Mouse (Mus musculus): ENCODE results near the gene Ahsa1.
"Not testable (repeated sequence)": the region's sequence is repeated elsewhere in the genome, so short reads cannot be mapped to it uniquely, and the experiment has no call there.

The Ahsa1 gene

DNA sequence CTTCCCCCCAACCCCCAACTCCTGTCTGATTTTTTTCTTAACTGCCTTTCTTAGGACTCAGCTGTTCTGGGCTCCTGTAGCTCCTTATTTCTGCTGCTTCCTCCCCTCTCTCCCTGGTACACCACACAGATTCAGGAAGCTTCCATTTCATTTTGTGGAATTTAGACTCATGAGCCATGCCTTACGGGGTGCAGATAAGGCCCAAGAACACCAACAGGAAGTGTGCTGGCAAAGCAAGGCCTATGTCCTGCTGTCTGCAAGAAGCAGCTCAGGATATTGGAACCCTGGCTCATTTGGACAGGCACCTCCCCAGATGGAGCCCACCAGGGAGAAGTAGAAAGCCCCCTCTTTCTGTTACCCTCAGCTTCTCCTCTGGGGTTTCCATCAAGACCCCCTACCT is 15.5 kb downstream of the Ahsa1 start:
- DNase-seq (ENCODE audit: low read depth, low spot score), result no peak

DNA sequence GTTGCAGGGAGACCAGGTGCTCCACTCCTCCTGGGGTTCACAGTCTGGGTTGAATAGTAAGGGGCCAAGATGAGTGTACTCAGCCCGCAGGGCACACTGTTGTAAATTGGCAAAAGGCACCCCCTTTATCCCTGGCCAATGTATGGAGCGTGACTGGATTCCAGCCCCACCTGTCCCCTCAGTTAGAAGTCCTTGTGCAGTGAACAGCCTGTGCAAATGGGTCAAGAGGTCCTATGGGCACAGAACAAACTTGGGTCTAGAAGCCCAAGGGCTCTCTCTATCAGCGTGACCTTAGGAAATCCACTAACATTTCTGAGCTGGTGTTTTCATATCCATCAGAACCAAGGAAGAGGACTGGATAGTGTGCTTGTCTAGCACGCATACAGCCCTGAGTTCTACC is 16.5 kb downstream of the Ahsa1 start:
- DNase-seq (ENCODE audit: low read depth, low spot score), result no peak

DNA sequence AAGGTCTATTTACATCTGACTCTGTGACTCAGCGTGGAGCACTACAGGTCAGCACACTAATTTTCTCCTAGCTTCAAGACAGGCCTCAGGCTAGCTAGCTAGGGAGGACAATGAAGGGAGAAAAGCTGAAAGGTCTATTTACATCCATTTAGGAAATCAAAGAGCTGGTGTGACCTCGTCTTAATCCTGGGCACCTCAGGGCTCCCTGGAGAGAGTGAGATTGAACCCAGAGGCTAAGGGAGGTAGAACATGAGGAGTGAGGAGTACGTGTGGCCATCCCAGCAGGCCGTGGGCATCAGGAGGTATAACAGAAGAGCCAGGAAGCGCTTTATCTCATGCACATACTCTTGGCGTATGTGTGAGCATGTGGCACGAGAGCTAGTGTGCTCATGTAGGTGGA is 17.4 kb downstream of the Ahsa1 start:
- DNase-seq (ENCODE audit: low read depth, low spot score), result peak; percentile 61

DNA sequence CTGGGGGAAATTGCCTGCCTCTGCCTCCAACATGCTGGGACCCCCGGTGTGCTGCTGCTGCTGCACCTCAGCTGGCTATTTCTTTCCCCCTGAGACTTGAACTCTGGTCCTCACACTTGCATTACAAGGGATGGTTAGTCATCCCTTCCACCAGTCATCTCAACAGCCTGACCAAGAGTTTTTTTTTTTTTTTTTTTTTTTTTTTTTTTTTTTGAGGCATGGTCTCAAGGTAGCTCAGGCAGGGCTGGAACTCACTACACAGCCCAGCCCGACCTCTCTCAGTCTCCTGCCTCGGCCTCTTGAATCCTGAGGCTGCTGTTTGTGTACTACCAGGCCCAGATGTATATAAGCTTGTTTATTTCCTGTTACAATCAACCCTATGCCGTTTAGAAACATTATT is 18.0 kb downstream of the Ahsa1 start:
- no peak for DNase-seq (ENCODE audit: low read depth, low spot score)

DNA sequence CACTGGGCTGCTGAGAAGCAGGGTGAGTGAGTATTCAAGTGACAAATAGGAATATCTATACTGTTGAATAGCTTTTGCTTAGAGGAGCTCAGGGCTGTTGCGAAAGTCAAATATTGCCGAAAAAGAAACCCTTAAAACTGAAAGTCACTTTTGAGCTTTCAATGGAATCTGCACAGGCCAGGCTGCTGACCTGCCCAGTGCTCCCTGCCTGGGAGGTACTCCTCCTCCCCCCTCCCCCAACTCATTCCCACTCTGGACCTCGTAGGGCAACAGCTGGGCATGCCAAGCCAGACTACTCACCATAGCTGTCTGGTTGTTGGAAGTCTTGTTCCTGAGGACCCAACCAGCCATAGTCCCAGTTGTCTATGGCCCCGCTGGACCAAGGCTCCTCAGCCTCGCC is 18.4 kb downstream of the Ahsa1 start:
- no peak for DNase-seq (ENCODE audit: low read depth, low spot score)

DNA sequence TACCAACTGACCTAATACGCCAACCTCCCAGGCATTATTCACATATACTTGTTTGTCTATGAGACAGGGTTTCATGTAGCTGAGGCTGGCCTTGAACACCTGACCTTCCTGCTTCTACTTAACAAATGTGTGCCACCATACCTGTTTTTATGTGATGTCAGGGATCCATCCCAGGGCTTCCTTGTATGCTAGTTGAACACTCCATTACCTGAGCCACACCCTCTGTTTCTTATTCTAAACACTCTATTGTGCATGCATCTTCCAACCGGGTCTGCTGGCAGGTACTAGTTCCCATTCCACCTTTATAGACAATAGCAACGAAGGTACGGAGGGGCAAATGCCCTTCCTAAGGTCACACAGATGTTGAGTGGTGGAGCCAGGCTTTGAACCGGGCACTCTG is 22.8 kb downstream of the Ahsa1 start:
- peak; percentile 67 for DNase-seq (ENCODE audit: low read depth, low spot score)

DNA sequence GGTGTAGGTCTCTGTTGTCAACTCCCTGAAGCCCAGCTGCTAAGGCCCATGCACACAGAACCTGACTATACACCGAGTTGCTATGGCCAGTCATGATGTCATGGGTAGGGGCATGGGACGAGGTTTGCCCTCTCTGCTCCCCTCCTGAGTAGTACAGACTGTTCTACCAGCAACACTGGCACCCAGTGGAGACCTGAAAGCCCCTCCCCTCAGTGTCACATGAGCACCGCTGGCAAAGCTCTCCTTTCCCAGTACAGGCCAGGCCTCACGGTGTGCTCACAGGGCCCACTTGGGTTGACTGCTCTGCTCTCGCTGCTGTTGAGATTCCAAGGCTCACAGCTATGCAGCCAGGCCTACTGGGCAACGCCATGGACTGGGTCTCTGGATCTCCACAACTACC is 27.7 kb downstream of the Ahsa1 start:
- no peak for DNase-seq (ENCODE audit: low read depth, low spot score)

DNA sequence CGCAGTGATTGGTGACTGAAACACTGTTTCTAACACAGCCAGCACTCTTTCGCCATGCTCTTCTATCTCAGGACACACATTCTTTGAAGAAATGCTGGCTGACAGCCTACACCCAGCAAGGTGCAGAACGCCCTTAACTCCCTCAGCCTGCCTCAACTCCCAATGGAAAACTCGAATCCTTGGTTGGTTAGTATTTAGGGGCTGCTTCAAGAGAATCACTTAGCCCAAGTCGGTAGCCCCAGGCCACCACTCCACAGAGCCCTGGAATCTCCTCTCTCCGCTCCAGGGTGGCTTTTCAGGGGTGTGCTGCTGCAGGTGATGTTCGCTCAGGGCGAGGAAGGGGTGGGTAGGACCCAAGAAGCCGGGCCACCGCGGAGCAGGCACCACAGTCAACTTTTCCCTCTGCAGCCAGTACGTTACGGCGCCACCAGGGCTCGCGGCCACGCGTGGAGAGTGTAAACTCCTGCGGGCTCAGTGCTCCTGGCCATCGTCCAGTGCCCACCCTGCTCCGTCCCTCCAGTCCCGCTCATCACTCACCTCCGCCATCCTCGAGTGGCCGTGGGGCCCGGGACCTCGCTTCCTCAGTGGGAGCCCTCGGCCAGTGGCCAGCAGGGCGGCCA is 32.9 kb downstream of the Ahsa1 start:
- DNase-seq (ENCODE audit: low read depth, low spot score), result peak; percentile 38

DNA sequence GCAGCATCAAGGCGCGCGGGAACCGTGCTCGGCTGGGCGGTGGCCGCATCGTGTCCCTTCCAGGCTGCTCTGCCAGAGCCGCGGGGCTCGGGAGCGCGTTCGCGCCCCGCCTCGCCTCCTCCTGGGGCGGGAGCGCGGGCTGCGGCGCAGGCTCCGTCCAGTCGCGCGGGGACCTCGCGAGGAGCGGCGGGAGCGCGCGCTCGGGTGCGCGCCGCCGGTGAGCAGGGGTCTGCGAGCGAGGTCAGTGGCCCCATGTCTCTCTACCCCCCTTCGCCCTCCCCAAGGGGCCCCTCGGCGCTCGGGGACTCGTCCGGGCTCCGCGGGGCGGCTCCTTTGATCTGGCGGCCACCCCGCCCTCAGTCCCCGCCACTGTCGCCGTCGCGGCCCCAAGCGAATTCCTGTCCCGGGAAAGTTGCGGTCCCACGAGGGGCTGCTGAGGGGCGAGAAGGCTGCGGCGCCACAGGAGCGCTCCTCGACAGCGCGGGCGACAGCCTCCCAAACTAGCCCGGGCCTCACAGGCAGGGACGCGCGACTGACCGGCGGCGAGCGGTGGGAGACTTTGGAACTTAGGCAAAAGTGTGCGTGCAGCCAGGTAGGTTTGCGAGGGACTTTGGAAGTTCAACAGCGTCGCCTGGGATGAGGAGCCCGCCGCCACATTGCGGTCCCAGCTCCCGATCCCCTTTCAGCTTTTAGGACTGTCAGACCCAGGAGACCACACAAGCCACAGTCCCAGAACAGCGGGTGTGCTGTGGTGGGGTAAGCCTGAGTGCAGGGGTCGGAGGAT is 33.6 kb downstream of the Ahsa1 start, which contains the start of gene Ism2:
Gene Ism2, minus strand, starts transcription at position 49 of the 784 bp plus-strand sequence.
- peak; percentile 84 for DNase-seq (ENCODE audit: low read depth, low spot score)

DNA sequence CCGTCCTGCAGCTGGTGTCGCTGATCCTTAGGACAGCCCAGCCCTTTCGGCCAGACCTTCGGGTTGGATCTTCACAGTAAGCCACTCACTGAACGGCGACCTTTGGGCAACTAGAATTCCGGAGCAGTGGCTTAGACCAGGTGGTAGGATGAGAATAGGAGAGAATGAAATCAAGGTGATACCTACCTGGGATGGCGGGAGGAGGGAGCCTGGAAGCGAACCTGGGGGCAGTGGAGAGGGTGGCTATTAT is 34.1 kb downstream of the Ahsa1 start:
- DNase-seq (ENCODE audit: low read depth, low spot score), result no peak

DNA sequence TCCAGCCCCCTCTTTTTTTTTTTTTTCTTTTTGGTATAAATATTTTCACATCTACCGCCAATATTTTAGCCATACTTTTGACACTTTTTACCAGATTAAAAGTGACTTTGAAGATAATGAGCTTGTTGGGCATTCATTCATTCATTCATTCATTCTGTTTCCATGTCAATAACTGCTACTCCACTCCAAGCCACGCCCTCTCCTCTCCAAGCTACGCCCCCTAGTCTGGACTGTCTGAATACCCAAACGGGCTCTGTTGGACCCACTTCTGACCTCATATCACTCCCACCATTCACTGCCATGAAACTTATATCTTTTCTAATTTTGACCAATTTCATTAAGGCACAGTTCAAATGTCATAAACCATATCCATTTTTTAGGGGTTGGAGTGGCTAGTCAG is 34.9 kb downstream of the Ahsa1 start:
- peak; percentile 56 for DNase-seq (ENCODE audit: low read depth, low spot score)

DNA sequence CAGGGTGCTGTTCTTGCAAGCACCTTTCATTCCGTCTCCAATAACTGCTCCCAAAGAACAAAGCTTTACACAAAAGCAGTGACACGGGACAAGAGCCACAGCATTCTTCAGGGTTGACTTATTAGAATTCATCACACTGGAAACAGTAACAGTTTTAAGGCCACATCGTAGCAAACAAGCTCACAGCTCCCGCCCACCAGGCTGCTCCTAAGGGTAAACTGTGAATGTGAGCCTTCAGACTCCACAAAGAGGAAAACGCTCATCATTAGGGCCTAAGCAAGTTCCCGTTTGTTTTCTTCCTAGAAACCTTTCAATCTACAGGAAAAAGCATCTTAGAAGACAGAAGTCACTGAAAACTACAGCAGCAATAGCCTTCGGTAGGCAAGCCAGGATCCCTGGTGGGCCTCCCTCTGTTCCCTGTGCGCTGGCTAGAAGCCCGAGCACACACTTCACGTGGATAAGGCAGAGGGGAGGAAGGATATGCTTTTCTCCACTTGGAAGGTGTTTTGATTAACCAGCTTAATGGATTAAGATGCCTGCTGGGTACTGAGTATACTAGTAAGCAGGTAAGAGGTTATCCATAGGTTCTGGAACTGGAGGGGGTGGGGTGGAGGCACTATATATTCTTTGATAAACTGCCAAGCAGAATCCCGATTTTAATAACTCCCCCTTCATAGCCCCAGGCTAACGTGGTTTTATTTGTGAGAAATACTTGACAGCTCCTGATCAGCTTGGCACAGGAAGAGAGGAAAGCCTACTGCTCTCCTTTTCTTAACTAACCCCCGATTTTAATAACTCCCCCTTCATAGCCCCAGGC is 39.7 kb downstream of the Ahsa1 start:
- no peak for DNase-seq (ENCODE audit: low read depth, low spot score)

DNA sequence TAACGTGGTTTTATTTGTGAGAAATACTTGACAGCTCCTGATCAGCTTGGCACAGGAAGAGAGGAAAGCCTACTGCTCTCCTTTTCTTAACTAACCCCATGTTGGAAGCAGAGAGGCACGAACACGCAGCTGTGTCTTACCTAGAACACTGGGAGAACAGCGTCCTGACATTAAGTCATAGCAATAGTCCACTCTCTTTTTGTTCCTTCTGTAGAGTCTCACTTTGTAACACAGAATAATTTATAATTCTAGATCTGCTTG is 40.2 kb downstream of the Ahsa1 start:
- DNase-seq (ENCODE audit: low read depth, low spot score), result not testable (repeated sequence)

DNA sequence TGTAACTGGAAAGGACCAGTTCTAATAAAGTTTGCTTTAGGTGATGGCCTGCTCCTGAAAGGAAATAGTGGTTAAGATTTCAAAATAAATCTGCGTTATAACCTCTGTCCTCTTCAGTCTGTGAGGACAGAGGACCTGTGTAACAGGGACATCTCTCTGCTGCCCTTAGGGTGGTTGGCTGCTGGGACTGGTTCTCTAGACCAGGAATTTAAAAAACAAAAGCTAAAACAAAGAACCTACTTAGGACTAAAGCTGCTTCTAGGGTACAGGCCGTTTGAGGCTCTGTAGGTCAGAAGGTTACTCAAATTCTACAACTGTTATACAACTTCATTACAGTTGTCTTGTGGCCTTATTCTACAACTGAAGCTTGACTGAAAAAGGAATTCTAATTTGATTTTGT is 46.8 kb downstream of the Ahsa1 start:
- peak; percentile 64 for DNase-seq (ENCODE audit: low read depth, low spot score)

DNA sequence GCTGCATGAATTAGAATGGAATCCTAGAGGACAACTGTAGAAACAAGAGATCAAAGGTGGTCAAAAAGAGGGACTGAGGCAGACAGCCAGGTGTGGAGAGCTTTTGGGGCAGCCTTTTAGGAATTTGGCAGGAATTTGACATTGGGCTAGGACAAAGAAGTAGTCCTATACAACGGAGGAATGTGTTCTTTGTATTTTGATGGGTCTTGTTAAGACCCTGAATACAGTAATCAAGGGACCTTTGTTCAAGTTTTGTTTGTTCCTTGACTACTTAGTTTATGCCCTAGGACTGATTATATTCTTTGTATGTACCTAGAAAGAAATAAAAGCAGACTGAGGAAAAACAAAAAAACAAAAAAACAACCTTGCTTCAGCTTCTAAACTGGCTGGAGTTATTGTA is 51.7 kb downstream of the Ahsa1 start:
- DNase-seq (ENCODE audit: low read depth, low spot score), result peak; percentile 97

DNA sequence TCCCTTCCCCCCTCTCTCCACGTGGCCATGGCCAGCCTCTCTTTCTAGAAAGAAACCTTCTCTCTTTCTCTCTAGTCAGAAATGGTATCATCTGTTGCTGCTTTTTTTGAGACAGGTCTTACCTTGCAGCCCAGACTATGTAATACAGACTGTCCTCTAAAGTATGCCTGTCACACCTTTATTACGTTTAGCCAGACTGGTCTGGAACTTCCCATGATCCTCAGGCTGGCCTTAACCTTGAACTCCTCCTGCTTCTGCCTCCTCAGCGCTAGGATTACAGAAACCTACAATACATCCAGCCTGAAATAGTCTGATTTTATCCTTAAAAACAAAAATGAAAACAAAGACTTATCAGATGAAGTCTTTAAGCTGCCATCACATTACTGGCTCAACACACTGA is 53.0 kb downstream of the Ahsa1 start:
- DNase-seq (ENCODE audit: low read depth, low spot score), result peak; percentile 62
